Mouse (Mus musculus): ENCODE data around the gene Oaz1.

DNA sequence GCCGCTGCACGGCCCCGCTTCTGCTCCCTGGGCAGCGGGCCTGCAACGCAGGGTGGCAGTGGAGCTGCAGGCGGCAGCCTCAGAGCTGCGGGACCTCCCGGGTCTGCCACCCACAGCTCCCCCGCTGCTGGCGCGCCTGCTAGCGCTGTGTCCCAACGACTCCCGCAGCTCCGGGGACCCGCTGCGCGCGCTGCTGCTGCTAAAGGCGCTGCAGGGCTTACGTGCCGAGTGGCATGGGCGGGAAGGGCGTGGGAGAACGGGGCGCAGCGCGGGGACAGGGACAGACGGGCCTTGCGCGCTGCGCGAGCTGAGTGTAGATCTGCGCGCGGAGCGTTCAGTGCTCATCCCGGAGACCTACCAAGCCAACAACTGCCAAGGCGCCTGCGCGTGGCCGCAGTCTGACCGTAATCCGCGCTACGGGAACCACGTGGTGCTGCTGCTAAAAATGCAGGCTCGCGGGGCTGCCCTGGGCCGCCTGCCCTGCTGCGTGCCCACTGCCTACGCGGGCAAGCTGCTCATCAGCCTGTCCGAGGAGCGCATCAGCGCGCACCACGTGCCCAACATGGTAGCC, 19.3 kb upstream of the Oaz1 start:
- TF ChIP-seq CTCF (IDR thresholded peaks at IDR 0.05; ENCODE audit: low read depth, low read length) (no peak), TAL1 (conservative IDR thresholded peaks at IDR 0.05; ENCODE audit: low read depth, low read length) (no peak), GATA1 (IDR thresholded peaks at IDR 0.05; ENCODE audit: borderline replicate concordance, low read length) (no peak), POLR2AphosphoS5 (IDR thresholded peaks at IDR 0.05; ENCODE audit: insufficient replicate concordance, low read depth, low read length) (no peak), GATA2 (IDR thresholded peaks at IDR 0.05; ENCODE audit: borderline replicate concordance, low read depth, low read length) (no peak)
